In the genomic region with DNA sequence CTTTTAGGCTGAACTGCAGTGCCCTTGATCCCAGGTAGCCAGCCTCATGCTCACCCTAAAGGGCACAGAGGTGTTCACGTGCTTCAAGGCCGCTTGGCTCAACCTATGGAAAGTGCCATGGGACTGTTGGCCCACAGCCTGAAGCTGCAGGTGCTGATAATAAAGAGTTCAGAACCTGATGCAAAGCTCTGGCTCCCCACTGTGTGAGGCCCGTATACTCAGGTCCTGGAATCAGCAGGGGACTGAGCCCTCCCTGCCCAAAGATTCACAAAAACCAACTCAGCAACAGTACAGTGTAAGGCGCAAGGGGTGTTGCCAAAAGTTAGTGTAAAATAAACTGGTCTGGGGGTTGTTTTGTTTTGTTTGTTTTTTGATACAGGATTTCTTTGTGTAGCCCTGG, we compare ENCODE assay signal across 20 mouse cellular contexts. TPM values are rescaled to one million over a fixed set of nuclear protein-coding genes. Genes with fewer than 3 reads are reported as not detected.
DNase-seq lines count a peak whose midpoint lies in the region.
"Had no signal": no experiment of that assay in that cellular context is flagged by ENCODE, and none has a peak within 500 bp of the region (broad histone marks: within the 10 kb centered on the region; RNA-seq: fewer than 3 reads in every experiment).

No protein-coding gene starts in this region.

- H3K4me3 ChIP-seq in embryonic facial prominence, embryonic 10.5 days: no peak overlapping the region
- H3K4me3 ChIP-seq: embryonic facial prominence, embryonic 13.5 days; embryonic facial prominence, embryonic 15.5 days; erythroblast, embryonic 14.5 days; forebrain, embryonic 10.5 days; forebrain, embryonic 12.5 days had no signal

- peak overlapping the region; percentile 57 for H3K27ac ChIP-seq in embryonic facial prominence, embryonic 10.5 days (replicated peaks)
- H3K27ac ChIP-seq: embryonic facial prominence, embryonic 13.5 days; embryonic facial prominence, embryonic 15.5 days; forebrain, embryonic 10.5 days; forebrain, embryonic 12.5 days had no signal

- H3K27me3 ChIP-seq in embryonic facial prominence, embryonic 10.5 days (replicated peaks; ENCODE audit: low read depth, poor library complexity, severe bottlenecking): no peaks in the 10 kb centered on the region; the same call in 1 of the 2 replicates
- H3K27me3 ChIP-seq: embryonic facial prominence, embryonic 13.5 days; embryonic facial prominence, embryonic 15.5 days; forebrain, embryonic 12.5 days had no signal

- no peaks in the 10 kb centered on the region for H3K36me3 ChIP-seq in embryonic facial prominence, embryonic 10.5 days (replicated peaks)
- H3K36me3 ChIP-seq: embryonic facial prominence, embryonic 13.5 days; embryonic facial prominence, embryonic 15.5 days; forebrain, embryonic 10.5 days; forebrain, embryonic 12.5 days; G1E had no signal

- peak; percentile 35 for DNase-seq in ES-CJ7 (ENCODE audit: low read depth, low spot score)
- DNase-seq in R1 (ENCODE audit: low read depth, low spot score): peak; percentile 60
- no peak for DNase-seq in embryonic facial prominence, embryonic 10.5 days (ENCODE audit: low spot score)
- DNase-seq in cerebellum, adult 8-10 months: no peak
- DNase-seq in adrenal gland, postnatal 10 days: no peak
- DNase-seq in cerebellum, adult 11 months: no peak
- DNase-seq: adrenal gland, adult 8-10 months; adrenal gland, postnatal 36 days; cerebellum, adult 18-20 months; cerebellum, adult 9-10 months; cerebellum, postnatal 10 days; cerebellum, postnatal 25 days had no signal

- WGBS in embryonic facial prominence, embryonic 10.5 days: 75% methylated on average over 4 of the region's 4 CpGs

- H3K4me1 ChIP-seq in embryonic facial prominence, embryonic 10.5 days: peaks cover 19% of the 10 kb centered on the region
- H3K4me1 ChIP-seq: forebrain, embryonic 12.5 days had no signal

- no peaks in the 10 kb centered on the region for H3K9me3 ChIP-seq in embryonic facial prominence, embryonic 10.5 days
- H3K9me3 ChIP-seq: embryonic facial prominence, embryonic 13.5 days; embryonic facial prominence, embryonic 15.5 days; forebrain, embryonic 10.5 days; forebrain, embryonic 12.5 days; G1E had no signal

RNA-seq across cellular contexts. Expression of gene Erg, which starts 36.7 kb away (rescaled TPM):
- 2.3 and 2.8 TPM in 2 replicates for polyA plus RNA-seq in embryonic facial prominence, embryonic 10.5 days (2016; fragmentation: Nextera tagmentation; extraction: Ambion mirVana)
- 10 to 100 TPM; 27.5 to 29.6 TPM for total RNA-seq in adrenal gland, postnatal 10 days (2021)
- polyA plus RNA-seq: activated CD4-positive, CD25-positive, alpha-beta regulatory T cell, adult 4 months; erythroblast, embryonic 14.5 days; Patski had no signal

Comparison
In these comparisons a context has a peak if more than half of its experiments do, and no peak if none do; other contexts are left out.
1. DNase-seq: peak in ES-CJ7 (single experiment) and R1 (single experiment); none in embryonic facial prominence, embryonic 10.5 days (single experiment), cerebellum, adult 8-10 months (single experiment), adrenal gland, postnatal 10 days (single experiment) and cerebellum, adult 11 months (single experiment).